Mouse (Mus musculus): ENCODE results near the gene Slco3a1.

- TF ChIP-seq EP300 (IDR thresholded peaks at IDR 0.05) (no peak), CTCF (IDR thresholded peaks at IDR 0.05) (no peak)
Observed at GRCm38 (mm10) chr7:74315836-74316435, 238.6 kb downstream of the Slco3a1 start.

All from lung, postnatal 0 days (tissue).